ENCODE assay signal across 8 mouse cellular contexts in the genomic region with DNA sequence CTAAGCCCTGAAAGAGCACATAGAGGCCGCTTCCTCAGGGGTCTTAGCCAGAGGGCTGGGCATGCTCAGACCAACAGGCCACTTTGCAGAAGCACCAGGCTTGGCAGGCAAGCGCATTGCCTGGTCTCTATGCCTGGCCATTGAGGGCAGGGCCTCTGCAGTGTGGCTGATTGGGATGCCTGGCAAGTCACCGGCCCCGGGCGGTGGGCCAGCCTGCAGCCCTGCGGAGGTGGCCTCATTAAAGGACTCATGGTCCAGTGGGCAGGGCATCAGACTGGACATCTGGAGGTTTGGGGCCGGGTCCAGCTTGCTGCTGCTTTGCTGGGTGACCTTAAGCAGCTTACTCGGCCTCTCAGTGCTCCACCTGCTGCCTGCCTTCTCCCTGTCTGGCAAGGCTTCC.
A peak's percentile ranks its signal among the peaks of the same experiment; 100 is the strongest.
DNase-seq lines count a peak whose midpoint lies in the region; ATAC-seq lines count a peak whose summit lies in the region.

No protein-coding gene starts in this region.

- H3K9ac ChIP-seq in forebrain, embryonic 15.5 days (replicated peaks) = no peak overlapping the region
- H3K9ac ChIP-seq in midbrain, embryonic 16.5 days (ENCODE audit: low read depth, low read length) = no peak overlapping the region

- H3K27ac ChIP-seq in forebrain, embryonic 15.5 days (replicated peaks) = peak overlapping the region; percentile 79
- no peak overlapping the region for H3K27ac ChIP-seq in forebrain, embryonic 10.5 days
- H3K27ac ChIP-seq in midbrain, embryonic 16.5 days (ENCODE audit: low read length) = no peak overlapping the region

- no peaks in the 10 kb centered on the region for H3K36me3 ChIP-seq in forebrain, embryonic 15.5 days
- no peaks in the 10 kb centered on the region for H3K36me3 ChIP-seq in forebrain, embryonic 10.5 days (replicated peaks)
- no peaks in the 10 kb centered on the region for H3K36me3 ChIP-seq in midbrain, embryonic 16.5 days (ENCODE audit: control insufficient read depth, insufficient read depth, low read length)

- 43% methylated on average over 8 of the region's 8 CpGs for WGBS in forebrain, embryonic 15.5 days
- 69% methylated on average over 8 of the region's 8 CpGs for WGBS in forebrain, embryonic 10.5 days
- WGBS in midbrain, embryonic 16.5 days = 48% methylated on average over 8 of the region's 8 CpGs

- H3K4me2 ChIP-seq in forebrain, embryonic 15.5 days (replicated peaks) = no peak overlapping the region
- no peak overlapping the region for H3K4me2 ChIP-seq in midbrain, embryonic 16.5 days (ENCODE audit: low read length)

- peak; percentile 81 for ATAC-seq in forebrain, embryonic 15.5 days (replicated peaks)
- ATAC-seq in midbrain, embryonic 16.5 days = peak; percentile 77

- no peaks in the 10 kb centered on the region for H3K27me3 ChIP-seq in forebrain, embryonic 15.5 days
- no peaks in the 10 kb centered on the region; the same call in 1 of the 2 replicates for H3K27me3 ChIP-seq in forebrain, embryonic 10.5 days (ENCODE audit: poor library complexity, severe bottlenecking)
- H3K27me3 ChIP-seq in midbrain, embryonic 16.5 days (ENCODE audit: control insufficient read depth, insufficient read depth, low read depth, low read length) = no peaks in the 10 kb centered on the region

- H3K4me1 ChIP-seq in forebrain, embryonic 15.5 days = peaks cover 21% of the 10 kb centered on the region
- H3K4me1 ChIP-seq in forebrain, embryonic 10.5 days = peaks cover 22% of the 10 kb centered on the region
- no peaks in the 10 kb centered on the region for H3K4me1 ChIP-seq in midbrain, embryonic 16.5 days (ENCODE audit: control insufficient read depth, insufficient read depth, low read length)

- DNase-seq in forebrain, embryonic 10.5 days (ENCODE audit: extremely low spot score, low spot score) = no peak
- DNase-seq in adrenal gland, postnatal 14 days = peak; percentile 29
- DNase-seq in frontal cortex, postnatal 14 days (ENCODE audit: low spot score in 2 of 2) = peak; percentile 61 to 71
- peak; percentile 13 for DNase-seq in kidney, postnatal 10 days
- no peak for DNase-seq in T-cell, adult 2 months (ENCODE audit: low spot score)
- no peak for DNase-seq in yolk sac, embryonic 10.5 days (ENCODE audit: low spot score)

- no peak overlapping the region for H3K4me3 ChIP-seq in forebrain, embryonic 15.5 days
- no peak overlapping the region for H3K4me3 ChIP-seq in forebrain, embryonic 10.5 days
- no peak overlapping the region for H3K4me3 ChIP-seq in midbrain, embryonic 16.5 days (ENCODE audit: low read depth, low read length)

- 0 out of 2 replicates have a peak, but pooled peaks cover under 1% of the 10 kb centered on the region for H3K9me3 ChIP-seq in forebrain, embryonic 15.5 days
- H3K9me3 ChIP-seq in forebrain, embryonic 10.5 days = peaks cover 5% of the 10 kb centered on the region; the same call in 1 of the 2 replicates
- H3K9me3 ChIP-seq in midbrain, embryonic 16.5 days (replicated peaks; ENCODE audit: control insufficient read depth, low read length, poor library complexity, severe bottlenecking) = no peaks in the 10 kb centered on the region

Comparison
In these comparisons a context has a peak if more than half of its experiments do, and no peak if none do; other contexts are left out.
1. DNase-seq: peak in adrenal gland, postnatal 14 days (single experiment), frontal cortex, postnatal 14 days (2 of 2) and kidney, postnatal 10 days (single experiment); none in forebrain, embryonic 10.5 days (single experiment), T-cell, adult 2 months (single experiment) and yolk sac, embryonic 10.5 days (single experiment).